Mouse (Mus musculus) cerebellum, postnatal 36 days (tissue): ENCODE results near the gene Kti12.

Experiments
- DNase-seq, 2 experiments: peaks; one replicate each; pipeline ENCODE4 v3.0.0; 2021 to 2022; ENCODE audit warnings: mixed read lengths in 2 of 2

The Kti12 gene

GRCm38 (mm10) chr4:108869730-108870374 is 22.3 kb downstream of the Kti12 start:
- peak; percentile 74 to 93 for DNase-seq

- no peak for DNase-seq
Observed at GRCm38 (mm10) chr4:108873746-108874145, 26.2 kb downstream of the Kti12 start.

- no peak for DNase-seq
Observed at GRCm38 (mm10) chr4:108877901-108878300, 30.3 kb downstream of the Kti12 start.

GRCm38 (mm10) chr4:108878963-108879822 is 31.6 kb downstream of the Kti12 start, which contains the start of gene Rab3b:
Rab3b (plus strand) TSS chr4:108879063.
- DNase-seq, result peak; percentile 14 to 19

GRCm38 (mm10) chr4:108883815-108884214 is 36.2 kb downstream of the Kti12 start:
- DNase-seq, result no peak

- no peak for DNase-seq
Observed at GRCm38 (mm10) chr4:108887456-108887855, 39.9 kb downstream of the Kti12 start.

GRCm38 (mm10) chr4:108890876-108891275 is 43.3 kb downstream of the Kti12 start:
- DNase-seq, result no peak
